Mouse (Mus musculus): ENCODE results near the gene Gm30302.

Gene Gm30302

GRCm38 (mm10) chr13:49736430-49736829 lies 62.4 kb downstream of the Gm30302 start:
- DNase-seq: no peak
